Mouse (Mus musculus): ENCODE data around the gene Uvrag.
A peak's percentile ranks its signal among the peaks of the same experiment; 100 is the strongest.

Gene Uvrag

GRCm38 (mm10) chr7:99133811-99134402 is 7.0 kb downstream of the Uvrag start:
- DNase-seq: no peak

GRCm38 (mm10) chr7:99132597-99132996 is 8.3 kb downstream of the Uvrag start:
- DNase-seq: peak; percentile 31

GRCm38 (mm10) chr7:99131819-99132353 is 9.1 kb downstream of the Uvrag start:
- peak; percentile 37 for DNase-seq

GRCm38 (mm10) chr7:99128965-99129364 is 12.0 kb downstream of the Uvrag start:
- DNase-seq: no peak

GRCm38 (mm10) chr7:99128020-99128950 is 12.7 kb downstream of the Uvrag start:
- DNase-seq: peak; percentile 35

- DNase-seq: peak; percentile 39
These were observed 14.9 kb downstream of the Uvrag start for GRCm38 (mm10) chr7:99126057-99126456.

- DNase-seq: no peak
These were observed 18.3 kb downstream of the Uvrag start for GRCm38 (mm10) chr7:99122651-99123050.

GRCm38 (mm10) chr7:99120865-99121521 is 19.9 kb downstream of the Uvrag start:
- no peak for DNase-seq

GRCm38 (mm10) chr7:99120082-99120481 is 20.9 kb downstream of the Uvrag start:
- DNase-seq: no peak

GRCm38 (mm10) chr7:99116781-99117180 is 24.2 kb downstream of the Uvrag start:
- DNase-seq: no peak

GRCm38 (mm10) chr7:99114006-99114726 is 26.8 kb downstream of the Uvrag start:
- no peak for DNase-seq

- DNase-seq: no peak
These were observed 33.4 kb downstream of the Uvrag start for GRCm38 (mm10) chr7:99107566-99107965.

GRCm38 (mm10) chr7:99106714-99107270 is 34.1 kb downstream of the Uvrag start:
- DNase-seq: no peak

GRCm38 (mm10) chr7:99101767-99102593 is 39.0 kb downstream of the Uvrag start:
- DNase-seq: no peak

- DNase-seq: no peak
These were observed 39.9 kb downstream of the Uvrag start for GRCm38 (mm10) chr7:99101076-99101475.

- DNase-seq: no peak
These were observed 40.4 kb downstream of the Uvrag start for GRCm38 (mm10) chr7:99100573-99100972.

- no peak for DNase-seq
These were observed 40.9 kb downstream of the Uvrag start for GRCm38 (mm10) chr7:99100087-99100486.

- no peak for DNase-seq
These were observed 43.2 kb downstream of the Uvrag start for GRCm38 (mm10) chr7:99097781-99098180.

- no peak for DNase-seq
These were observed 43.8 kb downstream of the Uvrag start for GRCm38 (mm10) chr7:99097128-99097527.

- DNase-seq: peak; percentile 63
These were observed 45.8 kb downstream of the Uvrag start for GRCm38 (mm10) chr7:99095191-99095590.

- no peak for DNase-seq
These were observed 46.6 kb downstream of the Uvrag start for GRCm38 (mm10) chr7:99094336-99094735.
